Mouse (Mus musculus): ENCODE data around the gene Zfp708. TPM values are rescaled to one million over a fixed set of nuclear protein-coding genes. Genes with fewer than 3 reads are reported as not detected.

The Zfp708 gene
- 1 to 10 TPM; 2.7 to 5.8 TPM for polyA plus RNA-seq (2017; shearing (Covaris generic))

GRCm38 (mm10) chr13:67097876-67098275, at the start of gene Zfp708:
Gene Zfp708 (minus strand): TSS chr13:67097976.

GRCm38 (mm10) chr13:67121360-67121759, 23.6 kb upstream of the Zfp708 start, which contains the start of gene Zfp759:
Gene Zfp759 (plus strand): TSS chr13:67121660.

GRCm38 (mm10) chr13:67116163-67116562, 18.4 kb upstream of the Zfp708 start, which contains the start of gene Rslcan18:
Gene Rslcan18 (minus strand): TSS chr13:67116263.

GRCm38 (mm10) chr13:67108194-67108820, 10.5 kb upstream of the Zfp708 start, which contains the start of gene Gm28557:
Gene Gm28557 (minus strand): TSS chr13:67108604.

GRCm38 (mm10) chr13:67060786-67061358, 36.9 kb downstream of the Zfp708 start, which contains the start of gene Zfp712:
Gene Zfp712 (minus strand): TSS chr13:67061170.

Other genes with a start within 250 kb of the Zfp708 start
- gene Gm10767, start 193.1 kb downstream of the Zfp708 start, polyA plus RNA-seq (2017; shearing (Covaris generic)), result 1 to 10 TPM; 1.0 to 2.1 TPM
- gene Zfp712, start 36.8 kb downstream of the Zfp708 start, polyA plus RNA-seq (2017; shearing (Covaris generic)), result 1 to 10 TPM; 5.3 to 6.5 TPM
- 1 to 10 TPM; 2.0 to 4.2 TPM for gene Gm28557, start 10.6 kb upstream of the Zfp708 start, polyA plus RNA-seq (2017; shearing (Covaris generic))
- gene Rslcan18, start 18.3 kb upstream of the Zfp708 start, polyA plus RNA-seq (2017; shearing (Covaris generic)), result under 1 TPM; 0.10 to 0.25 TPM
- gene Zfp759, start 23.7 kb upstream of the Zfp708 start, polyA plus RNA-seq (2017; shearing (Covaris generic)), result 1 to 10 TPM; 1.4 to 2.4 TPM
- 10 to 100 TPM; 14.0 to 14.2 TPM for gene Rsl1, start 75.2 kb upstream of the Zfp708 start, polyA plus RNA-seq (2017; shearing (Covaris generic))
- 1 to 10 TPM; 3.7 to 6.1 TPM for gene Zfp455, start 96.5 kb upstream of the Zfp708 start, polyA plus RNA-seq (2017; shearing (Covaris generic))
- gene Zfp458, start 180.5 kb upstream of the Zfp708 start, polyA plus RNA-seq (2017; shearing (Covaris generic)), result 1 to 10 TPM in 1 of 2 experiments, under 1 TPM in 1; 0.58 to 2.5 TPM
- under 1 TPM in 1 of 2 experiments, not detected in 1; 0.68 TPM for gene Zfp457, start 208.5 kb upstream of the Zfp708 start, polyA plus RNA-seq (2017; shearing (Covaris generic))
- gene Zfp595, start 234.6 kb upstream of the Zfp708 start, polyA plus RNA-seq (2017; shearing (Covaris generic)), result 1 to 10 TPM; 5.3 to 5.8 TPM

All from activated CD4-positive, CD25-positive, alpha-beta regulatory T cell (primary cell).